Mouse (Mus musculus): ENCODE measurements around the gene Krtap13-1.

- TF ChIP-seq CTCF (IDR thresholded peaks at IDR 0.05; ENCODE audit: low read depth) (no peak), EP300 (IDR thresholded peaks at IDR 0.05; ENCODE audit: low read depth) (no peak)
These were observed 21.1 kb upstream of the Krtap13-1 start, which contains the start of gene 2310061N02Rik for GRCm38 (mm10) chr16:88707496-88708012.

Data from liver, postnatal 0 days (tissue).